In genomic region chr3:89784991-89785753, GRCm38 (mm10) we compare ENCODE assay signal across 8 mouse cellular contexts. TPM values are rescaled to one million over a fixed set of nuclear protein-coding genes. Genes with fewer than 3 reads are reported as not detected.
DNase-seq lines count a peak whose midpoint lies in the region; ATAC-seq and TF ChIP-seq lines count a peak whose summit lies in the region.

No protein-coding gene starts in this region.

- no peaks in the 10 kb centered on the region for H3K27me3 ChIP-seq in intestine, postnatal 0 days (replicated peaks; ENCODE audit: control insufficient read depth, insufficient read depth, low read length)
- no peaks in the 10 kb centered on the region for H3K27me3 ChIP-seq in limb, embryonic 15.5 days
- H3K27me3 ChIP-seq in midbrain, postnatal 0 days (ENCODE audit: insufficient read depth, low read length): no peaks in the 10 kb centered on the region
- H3K27me3 ChIP-seq in stomach, embryonic 16.5 days (ENCODE audit: control insufficient read depth, insufficient read depth, low read length): no peaks in the 10 kb centered on the region

- DNase-seq in 416B (ENCODE audit: low read depth) (peak; percentile 78), ZHBTc4 (ENCODE audit: low read depth, low spot score) (peak; percentile 70)
- peak; percentile 82 for DNase-seq in embryo, embryonic 10 days (ENCODE audit: low spot score)
- DNase-seq in gastrocnemius, postnatal 4 days (ENCODE audit: low spot score in 2 of 2): peak; percentile 75 to 85
- DNase-seq in midbrain, postnatal 0 days (ENCODE audit: low spot score): peak; percentile 82

- H3K36me3 ChIP-seq in intestine, postnatal 0 days (ENCODE audit: control insufficient read depth, insufficient read depth): peaks cover 35% of the 10 kb centered on the region
- H3K36me3 ChIP-seq in limb, embryonic 15.5 days: peaks cover 35% of the 10 kb centered on the region
- H3K36me3 ChIP-seq in midbrain, postnatal 0 days (ENCODE audit: insufficient read depth, low read length): peaks cover 28% of the 10 kb centered on the region
- H3K36me3 ChIP-seq in stomach, embryonic 16.5 days (ENCODE audit: control insufficient read depth, insufficient read depth, low read length): peaks cover 27% of the 10 kb centered on the region

- no peaks in the 10 kb centered on the region for H3K9me3 ChIP-seq in intestine, postnatal 0 days (ENCODE audit: control insufficient read depth)
- no peaks in the 10 kb centered on the region for H3K9me3 ChIP-seq in limb, embryonic 15.5 days
- no peaks in the 10 kb centered on the region for H3K9me3 ChIP-seq in midbrain, postnatal 0 days (ENCODE audit: low read length)
- no peaks in the 10 kb centered on the region for H3K9me3 ChIP-seq in stomach, embryonic 16.5 days (replicated peaks; ENCODE audit: control insufficient read depth, low read length)

- H3K9ac ChIP-seq in intestine, postnatal 0 days (ENCODE audit: low read depth, low read length): no peak overlapping the region
- H3K9ac ChIP-seq in limb, embryonic 15.5 days: no peak overlapping the region
- H3K9ac ChIP-seq in midbrain, postnatal 0 days (replicated peaks; ENCODE audit: low read length, poor library complexity, severe bottlenecking): no peak overlapping the region
- peak overlapping the region; percentile 42 for H3K9ac ChIP-seq in stomach, embryonic 16.5 days (ENCODE audit: low read length)

- no peaks in the 10 kb centered on the region for H3K4me1 ChIP-seq in intestine, postnatal 0 days (replicated peaks; ENCODE audit: control insufficient read depth, insufficient read depth, low read length)
- peaks cover 11% of the 10 kb centered on the region for H3K4me1 ChIP-seq in limb, embryonic 15.5 days
- no peaks in the 10 kb centered on the region for H3K4me1 ChIP-seq in midbrain, postnatal 0 days (ENCODE audit: insufficient read depth, low read length)
- H3K4me1 ChIP-seq in stomach, embryonic 16.5 days (ENCODE audit: control insufficient read depth, insufficient read depth, low read length): peaks cover 10% of the 10 kb centered on the region; the same call in 1 of the 2 replicates

- H3K4me2 ChIP-seq in intestine, postnatal 0 days (replicated peaks; ENCODE audit: low read depth): peak overlapping the region; percentile 51
- no peak overlapping the region for H3K4me2 ChIP-seq in limb, embryonic 15.5 days
- no peak overlapping the region for H3K4me2 ChIP-seq in midbrain, postnatal 0 days (ENCODE audit: low read depth, low read length, poor library complexity, severe bottlenecking)
- peak overlapping the region; percentile 49 for H3K4me2 ChIP-seq in stomach, embryonic 16.5 days (ENCODE audit: low read depth, low read length)

- H3K4me3 ChIP-seq in intestine, postnatal 0 days (ENCODE audit: low read depth, low read length): no peak overlapping the region
- H3K4me3 ChIP-seq in limb, embryonic 15.5 days: no peak overlapping the region
- H3K4me3 ChIP-seq in midbrain, postnatal 0 days (ENCODE audit: low read depth, low read length): no peak overlapping the region
- peak overlapping the region; percentile 9; the same call in 1 of the 2 replicates for H3K4me3 ChIP-seq in stomach, embryonic 16.5 days (replicated peaks; ENCODE audit: low read length)

- H3K27ac ChIP-seq in intestine, postnatal 0 days (ENCODE audit: low read depth, low read length): no peak overlapping the region
- peak overlapping the region; percentile 43 for H3K27ac ChIP-seq in limb, embryonic 15.5 days
- no peak overlapping the region for H3K27ac ChIP-seq in midbrain, postnatal 0 days (ENCODE audit: low read depth, low read length)
- H3K27ac ChIP-seq in stomach, embryonic 16.5 days (ENCODE audit: low read length): peak overlapping the region; percentile 44

- TF ChIP-seq CTCF in intestine, postnatal 0 days (IDR thresholded peaks at IDR 0.05; ENCODE audit: low read depth): peak; percentile 97
- TF ChIP-seq CTCF in midbrain, postnatal 0 days (IDR thresholded peaks at IDR 0.05): peak; percentile 78

- peak; percentile 55 for ATAC-seq in intestine, postnatal 0 days
- ATAC-seq in limb, embryonic 15.5 days (ENCODE audit: insufficient number of reproducible peaks, low FRiP score, low TSS enrichment, low read depth): no peak
- ATAC-seq in midbrain, postnatal 0 days (ENCODE audit: low FRiP score): peak; percentile 62; the same call in 1 of the 2 replicates
- peak; percentile 80 for ATAC-seq in stomach, embryonic 16.5 days (ENCODE audit: insufficient read depth, low FRiP score)

- 14% methylated on average over 11 of the region's 11 CpGs for WGBS in intestine, postnatal 0 days
- 16% methylated on average over 11 of the region's 11 CpGs for WGBS in limb, embryonic 15.5 days
- 19% methylated on average over 11 of the region's 11 CpGs for WGBS in midbrain, postnatal 0 days
- WGBS in stomach, embryonic 16.5 days: 15% methylated on average over 11 of the region's 11 CpGs

RNA-seq across cellular contexts. Expression of gene Ube2q1, which starts 11.8 kb away (rescaled TPM):
- 10 to 100 TPM; 29.5 to 33.4 TPM for total RNA-seq in gastrocnemius, postnatal 4 days (2021)
- polyA plus RNA-seq in intestine, postnatal 0 days (2015; fragmentation: Nextera tagmentation; extraction: Ambion mirVana): 22.1 and 23.7 TPM in 2 replicates
- polyA plus RNA-seq in limb, embryonic 15.5 days (2015; fragmentation: Nextera tagmentation; extraction: Ambion mirVana): 7.8 and 9.4 TPM in 2 replicates
- total RNA-seq in midbrain, postnatal 0 days (2014; rRNA removed): 59.1 and 62.2 TPM in 2 replicates
- 8.9 and 9.4 TPM in 2 replicates for polyA plus RNA-seq in midbrain, postnatal 0 days (2015; fragmentation: Nextera tagmentation; extraction: Ambion mirVana)
- 7.0 and 7.4 TPM in 2 replicates for polyA plus RNA-seq in stomach, embryonic 16.5 days (2015; fragmentation: Nextera tagmentation; extraction: Ambion mirVana)

RNA-seq across cellular contexts. Expression of gene Chrnb2, which starts 20.7 kb away (rescaled TPM):
- under 1 TPM; 0.23 to 0.27 TPM for total RNA-seq in gastrocnemius, postnatal 4 days (2021)
- polyA plus RNA-seq in intestine, postnatal 0 days (2015; fragmentation: Nextera tagmentation; extraction: Ambion mirVana): 0.95 and 1.0 TPM in 2 replicates
- polyA plus RNA-seq in limb, embryonic 15.5 days (2015; fragmentation: Nextera tagmentation; extraction: Ambion mirVana): 0.22 and 0.37 TPM in 2 replicates
- total RNA-seq in midbrain, postnatal 0 days (2014; rRNA removed): 47.3 and 53.6 TPM in 2 replicates
- 20.5 and 20.9 TPM in 2 replicates for polyA plus RNA-seq in midbrain, postnatal 0 days (2015; fragmentation: Nextera tagmentation; extraction: Ambion mirVana)
- 1.2 and 1.6 TPM in 2 replicates for polyA plus RNA-seq in stomach, embryonic 16.5 days (2015; fragmentation: Nextera tagmentation; extraction: Ambion mirVana)

RNA-seq across cellular contexts. Expression of gene She, which starts 46.0 kb away (rescaled TPM):
- 10 to 100 TPM; 10.3 to 11.1 TPM for total RNA-seq in gastrocnemius, postnatal 4 days (2021)
- 1.6 and 1.8 TPM in 2 replicates for polyA plus RNA-seq in intestine, postnatal 0 days (2015; fragmentation: Nextera tagmentation; extraction: Ambion mirVana)
- 2.7 and 3.9 TPM in 2 replicates for polyA plus RNA-seq in limb, embryonic 15.5 days (2015; fragmentation: Nextera tagmentation; extraction: Ambion mirVana)
- 1.8 and 2.7 TPM in 2 replicates for total RNA-seq in midbrain, postnatal 0 days (2014; rRNA removed)
- polyA plus RNA-seq in midbrain, postnatal 0 days (2015; fragmentation: Nextera tagmentation; extraction: Ambion mirVana): 0.91 and 1.0 TPM in 2 replicates
- polyA plus RNA-seq in stomach, embryonic 16.5 days (2015; fragmentation: Nextera tagmentation; extraction: Ambion mirVana): 3.0 and 3.1 TPM in 2 replicates

Comparison
In these comparisons a context has a peak if more than half of its experiments do, and no peak if none do; other contexts are left out.
1. H3K27ac ChIP-seq: peak in limb, embryonic 15.5 days (single experiment) and stomach, embryonic 16.5 days (single experiment); none in intestine, postnatal 0 days (single experiment) and midbrain, postnatal 0 days (single experiment).
2. H3K4me2 ChIP-seq: peak in intestine, postnatal 0 days (single experiment) and stomach, embryonic 16.5 days (single experiment); none in limb, embryonic 15.5 days (single experiment) and midbrain, postnatal 0 days (single experiment).
3. Peak in every context shown above with its lines, with median percentiles within 50 percentile points of each other: DNase-seq.